In genomic region chr9:83350613-83351012, GRCm38 (mm10) we compare ENCODE assay signal across 8 mouse cellular contexts.
DNase-seq lines count a peak whose midpoint lies in the region; ATAC-seq and TF ChIP-seq lines count a peak whose summit lies in the region.

No protein-coding gene starts in this region.

- no peak overlapping the region for H3K4me3 ChIP-seq in liver, postnatal 0 days (ENCODE audit: low read depth, low read length)
- no peak overlapping the region for H3K4me3 ChIP-seq in liver, embryonic 11.5 days (ENCODE audit: low read depth, low read length)
- H3K4me3 ChIP-seq in cortical plate, adult 2 months (ENCODE audit: insufficient read depth, low read length), result no peak overlapping the region
- H3K4me3 ChIP-seq in heart, embryonic 10.5 days, result no peak overlapping the region

- TF ChIP-seq EP300 in liver, postnatal 0 days (IDR thresholded peaks at IDR 0.05; ENCODE audit: low read depth), result no peak

- H3K9me3 ChIP-seq in liver, postnatal 0 days (ENCODE audit: low read length), result no peaks in the 10 kb centered on the region
- H3K9me3 ChIP-seq in liver, embryonic 11.5 days (ENCODE audit: control insufficient read depth, low read length), result no peaks in the 10 kb centered on the region
- H3K9me3 ChIP-seq in heart, embryonic 10.5 days, result no peaks in the 10 kb centered on the region

- ATAC-seq in liver, postnatal 0 days, result no peak
- no peak for ATAC-seq in liver, embryonic 11.5 days (replicated peaks; ENCODE audit: low FRiP score)

- DNase-seq in liver, postnatal 0 days, result no peak
- DNase-seq in liver, embryonic 11.5 days (ENCODE audit: low spot score), result no peak
- DNase-seq in heart, embryonic 10.5 days (ENCODE audit: low spot score), result no peak
- DNase-seq in kidney, postnatal 14 days, result peak; percentile 70
- peak; percentile 33 for DNase-seq in ovary, postnatal 14 days (ENCODE audit: low spot score)
- no peak for DNase-seq in thymus, postnatal 36 days
- DNase-seq in c-Kit-positive CD71-positive TER-119-positive erythroid progenitor cells, embryonic 14.5 days (ENCODE audit: low spot score), result no peak

- no peak overlapping the region for H3K27ac ChIP-seq in liver, postnatal 0 days (ENCODE audit: low read depth)
- H3K27ac ChIP-seq in liver, embryonic 11.5 days (ENCODE audit: low read depth, low read length), result no peak overlapping the region
- no peak overlapping the region for H3K27ac ChIP-seq in cortical plate, adult 2 months (ENCODE audit: insufficient read depth, low read length)
- H3K27ac ChIP-seq in heart, embryonic 10.5 days, result peak overlapping the region; percentile 13; the same call in 1 of the 2 replicates

- H3K9ac ChIP-seq in liver, postnatal 0 days (replicated peaks), result no peak overlapping the region
- no peak overlapping the region for H3K9ac ChIP-seq in liver, embryonic 11.5 days (ENCODE audit: low read depth, low read length)

- TF ChIP-seq POLR2A in cortical plate, adult 2 months (IDR thresholded peaks at IDR 0.05; ENCODE audit: extremely low read depth, insufficient read depth, low read length), result no peak

- 36% methylated on average over 5 of the region's 5 CpGs for WGBS in liver, postnatal 0 days (ENCODE audit: insufficient replicate concordance)
- 34% methylated on average over 5 of the region's 5 CpGs for WGBS in liver, embryonic 11.5 days
- 22% methylated on average over 5 of the region's 5 CpGs for WGBS in heart, embryonic 10.5 days

- H3K4me2 ChIP-seq in liver, postnatal 0 days (ENCODE audit: low read depth, low read length), result no peak overlapping the region
- no peak overlapping the region for H3K4me2 ChIP-seq in liver, embryonic 11.5 days

- no peaks in the 10 kb centered on the region for H3K36me3 ChIP-seq in liver, postnatal 0 days (replicated peaks; ENCODE audit: insufficient read depth, low read length)
- no peaks in the 10 kb centered on the region for H3K36me3 ChIP-seq in liver, embryonic 11.5 days (ENCODE audit: control insufficient read depth, insufficient read depth, low read length)
- H3K36me3 ChIP-seq in heart, embryonic 10.5 days, result no peaks in the 10 kb centered on the region

- TF ChIP-seq CTCF in liver, postnatal 0 days (IDR thresholded peaks at IDR 0.05; ENCODE audit: low read depth), result peak; percentile 27; the same call in 1 of the 2 replicates
- peak; percentile 28 for TF ChIP-seq CTCF in cortical plate, adult 2 months (IDR thresholded peaks at IDR 0.05; ENCODE audit: extremely low read depth, insufficient read depth, low read length)

- H3K4me1 ChIP-seq in liver, postnatal 0 days (ENCODE audit: insufficient read depth), result no peaks in the 10 kb centered on the region
- 0 out of 2 replicates have a peak, but pooled peaks cover 3% of the 10 kb centered on the region for H3K4me1 ChIP-seq in liver, embryonic 11.5 days (replicated peaks; ENCODE audit: control insufficient read depth, insufficient read depth, low read length)
- H3K4me1 ChIP-seq in cortical plate, adult 2 months (ENCODE audit: control insufficient read depth, insufficient read depth, low read length), result no peaks in the 10 kb centered on the region; the same call in 1 of the 2 replicates
- H3K4me1 ChIP-seq in heart, embryonic 10.5 days, result peaks cover 33% of the 10 kb centered on the region

- no peaks in the 10 kb centered on the region for H3K27me3 ChIP-seq in liver, postnatal 0 days (ENCODE audit: insufficient read depth, low read length)
- H3K27me3 ChIP-seq in liver, embryonic 11.5 days (replicated peaks; ENCODE audit: control insufficient read depth, insufficient read depth, low read length), result no peaks in the 10 kb centered on the region
- H3K27me3 ChIP-seq in heart, embryonic 10.5 days (ENCODE audit: insufficient read depth, poor library complexity, severe bottlenecking), result no peaks in the 10 kb centered on the region

Comparison
In these comparisons a context has a peak if more than half of its experiments do, and no peak if none do; other contexts are left out.
1. DNase-seq: peak in kidney, postnatal 14 days (single experiment) and ovary, postnatal 14 days (single experiment); none in liver, postnatal 0 days (single experiment), liver, embryonic 11.5 days (single experiment), heart, embryonic 10.5 days (single experiment), thymus, postnatal 36 days (0 of 2) and c-Kit-positive CD71-positive TER-119-positive erythroid progenitor cells, embryonic 14.5 days (single experiment).